Mouse (Mus musculus): ENCODE data around the gene Casp7. TPM values are rescaled to one million over a fixed set of nuclear protein-coding genes. Genes with fewer than 3 reads are reported as not detected.

The Casp7 gene
- polyA plus RNA-seq, 1 experiment from 2014 or later = 16.0 TPM

DNA sequence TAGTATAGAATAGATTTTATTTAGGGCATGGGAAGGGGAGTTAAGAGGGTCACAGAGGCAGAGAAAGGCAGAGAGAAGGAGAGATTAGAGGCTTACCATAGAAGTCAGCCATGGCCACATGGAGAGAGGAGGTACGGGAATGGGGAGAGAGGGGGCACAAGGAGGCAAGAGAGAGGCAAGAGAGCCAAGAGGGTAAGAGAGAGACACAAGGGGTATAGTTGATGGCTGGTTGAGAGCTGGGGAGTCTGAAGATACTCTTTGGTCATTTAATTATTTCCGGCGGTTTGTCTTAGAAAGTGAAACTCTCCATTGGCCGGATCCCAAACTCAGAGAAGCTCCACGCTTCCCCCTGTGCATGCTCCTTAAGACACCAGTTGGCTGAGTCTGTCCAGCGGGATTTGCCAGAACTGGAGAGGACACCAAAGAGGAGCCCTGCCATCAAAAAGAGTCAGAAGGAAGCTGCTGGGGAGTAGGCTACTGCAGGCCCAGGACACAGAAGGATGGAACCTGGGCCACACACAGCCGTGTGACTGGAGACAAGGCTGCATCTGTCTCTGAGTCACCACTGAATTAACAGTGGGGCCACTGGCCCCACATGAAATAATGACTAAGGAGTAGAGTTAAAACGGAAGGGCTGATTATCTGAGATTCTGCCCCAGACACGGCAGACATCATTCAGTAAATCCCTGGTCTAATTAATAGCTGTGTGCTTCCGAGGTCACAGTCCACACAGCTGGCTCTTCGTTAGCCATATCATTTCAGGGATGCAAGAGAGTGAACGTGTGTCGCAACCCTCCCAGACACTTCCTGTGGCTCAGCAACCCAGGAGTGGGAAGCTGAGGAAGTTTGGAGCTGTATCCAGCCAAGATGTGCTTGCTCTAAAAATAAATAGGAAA lies 88.7 kb downstream of the Casp7 start:
- ATAC-seq (ENCODE audit: low FRiP score) = no peak
- WGBS = 61% methylated on average over 13 of the region's 13 CpGs
- no peak overlapping the region for H3K4me3 ChIP-seq
- no peak overlapping the region for H3K4me2 ChIP-seq
- no peaks in the 10 kb centered on the region for H3K27me3 ChIP-seq
- H3K9me3 ChIP-seq = no peaks in the 10 kb centered on the region
- H3K9ac ChIP-seq = no peak overlapping the region
- no peak overlapping the region for H3K27ac ChIP-seq
- H3K36me3 ChIP-seq = no peaks in the 10 kb centered on the region
- peaks cover 18% of the 10 kb centered on the region for H3K4me1 ChIP-seq (replicated peaks)

DNA sequence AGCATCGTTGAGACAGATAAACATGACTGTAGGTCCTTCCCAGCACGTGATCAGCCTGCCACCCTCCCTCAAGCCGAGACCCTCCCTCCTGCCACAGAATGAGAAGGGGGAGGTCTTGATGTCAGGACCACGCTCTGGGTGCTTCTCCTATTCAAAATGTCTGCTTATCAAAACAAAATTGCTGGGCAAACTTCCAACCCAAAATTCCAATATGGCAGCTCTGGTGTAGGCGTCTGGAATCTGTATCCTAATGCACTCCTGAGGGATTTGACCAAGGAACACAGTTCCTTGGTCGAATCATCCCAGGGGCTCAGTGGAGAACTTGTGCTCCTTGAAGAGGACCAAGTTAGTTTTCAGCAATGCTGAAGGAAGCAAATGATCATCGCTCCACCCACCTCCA lies 90.0 kb downstream of the Casp7 start:
- H3K9me3 ChIP-seq = no peaks in the 10 kb centered on the region
- no peak overlapping the region for H3K27ac ChIP-seq
- ATAC-seq (ENCODE audit: low FRiP score) = no peak
- H3K4me1 ChIP-seq (replicated peaks) = peaks cover 18% of the 10 kb centered on the region
- no peak overlapping the region for H3K4me2 ChIP-seq
- H3K4me3 ChIP-seq = no peak overlapping the region
- H3K36me3 ChIP-seq = no peaks in the 10 kb centered on the region
- WGBS = 89% methylated on average over 7 of the region's 7 CpGs
- no peak overlapping the region for H3K9ac ChIP-seq
- H3K27me3 ChIP-seq = no peaks in the 10 kb centered on the region

DNA sequence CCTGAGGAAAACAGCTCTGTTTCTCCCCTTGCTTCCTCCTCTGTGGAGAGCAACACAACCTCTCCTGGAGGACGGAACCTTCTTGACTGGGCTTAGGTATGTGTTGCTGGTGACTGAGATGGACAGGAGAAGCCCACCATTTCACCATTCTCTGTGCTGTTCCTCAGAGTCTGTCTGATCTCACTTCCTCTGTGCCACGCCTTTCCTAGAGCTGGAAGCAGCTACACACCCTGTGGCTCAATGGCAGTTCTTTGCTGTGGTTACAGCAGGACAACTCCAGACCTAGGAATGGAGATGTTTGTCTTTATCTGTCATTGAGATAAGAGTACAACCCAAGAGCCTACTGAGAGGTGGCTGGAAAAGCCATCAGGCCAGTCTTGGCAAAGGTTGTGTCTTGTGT lies 90.4 kb downstream of the Casp7 start:
- H3K27ac ChIP-seq = no peak overlapping the region
- WGBS = 95% methylated on average over 2 of the region's 2 CpGs
- H3K4me1 ChIP-seq (replicated peaks) = peaks cover 18% of the 10 kb centered on the region
- no peaks in the 10 kb centered on the region for H3K36me3 ChIP-seq
- no peaks in the 10 kb centered on the region for H3K27me3 ChIP-seq
- no peak overlapping the region for H3K4me2 ChIP-seq
- no peak for ATAC-seq (ENCODE audit: low FRiP score)
- H3K4me3 ChIP-seq = no peak overlapping the region
- H3K9me3 ChIP-seq = no peaks in the 10 kb centered on the region
- H3K9ac ChIP-seq = no peak overlapping the region

DNA sequence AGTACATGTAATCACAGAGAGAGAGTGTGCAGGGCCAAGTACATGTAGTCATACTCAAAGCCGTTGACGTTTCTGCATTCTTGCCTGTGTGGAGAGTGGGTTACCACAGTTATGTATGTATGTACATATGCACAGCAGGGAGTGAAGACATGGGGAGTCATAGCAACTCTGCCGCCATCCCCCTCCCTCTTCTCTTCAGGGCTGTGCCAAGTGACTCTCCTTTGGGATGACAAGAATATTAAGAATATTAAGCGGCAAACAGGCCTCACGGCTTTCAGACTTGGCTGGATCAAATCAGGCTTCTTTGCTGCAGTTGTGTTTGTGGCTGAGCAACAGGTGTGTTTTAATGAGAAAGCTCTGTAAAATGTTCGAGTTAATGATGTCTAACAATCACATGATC lies 92.7 kb downstream of the Casp7 start:
- peaks cover 15% of the 10 kb centered on the region for H3K4me1 ChIP-seq (replicated peaks)
- no peak overlapping the region for H3K9ac ChIP-seq
- H3K36me3 ChIP-seq = no peaks in the 10 kb centered on the region
- WGBS = 88% methylated on average over 6 of the region's 6 CpGs
- H3K27ac ChIP-seq = no peak overlapping the region
- ATAC-seq (ENCODE audit: low FRiP score) = no peak
- H3K4me2 ChIP-seq = no peak overlapping the region
- no peaks in the 10 kb centered on the region for H3K27me3 ChIP-seq
- H3K4me3 ChIP-seq = no peak overlapping the region
- H3K9me3 ChIP-seq = no peaks in the 10 kb centered on the region

Other genes with a start within 250 kb of the Casp7 start
- 0.09 TPM in 1 of 2 replicates, not detected in the other for gene Habp2, start 110.0 kb upstream of the Casp7 start, polyA plus RNA-seq (2015; fragmentation: Nextera tagmentation; extraction: Ambion mirVana)
- gene Nrap, start 7.1 kb upstream of the Casp7 start, polyA plus RNA-seq (2015; fragmentation: Nextera tagmentation; extraction: Ambion mirVana) = 0.25 and 0.49 TPM in 2 replicates
- 0.09 and 0.16 TPM in 2 replicates for gene Plekhs1, start 64.5 kb downstream of the Casp7 start, polyA plus RNA-seq (2015; fragmentation: Nextera tagmentation; extraction: Ambion mirVana)
- 13.2 and 14.9 TPM in 2 replicates for gene Dclre1a, start 151.1 kb downstream of the Casp7 start, polyA plus RNA-seq (2015; fragmentation: Nextera tagmentation; extraction: Ambion mirVana)
- 9.7 and 10.1 TPM in 2 replicates for gene Nhlrc2, start 151.1 kb downstream of the Casp7 start, polyA plus RNA-seq (2015; fragmentation: Nextera tagmentation; extraction: Ambion mirVana)